Mouse (Mus musculus): ENCODE results near the gene Tnfrsf17.
"Not testable (repeated sequence)": the region's sequence is repeated elsewhere in the genome, so short reads cannot be mapped to it uniquely, and the experiment has no call there.

Gene Tnfrsf17

DNA sequence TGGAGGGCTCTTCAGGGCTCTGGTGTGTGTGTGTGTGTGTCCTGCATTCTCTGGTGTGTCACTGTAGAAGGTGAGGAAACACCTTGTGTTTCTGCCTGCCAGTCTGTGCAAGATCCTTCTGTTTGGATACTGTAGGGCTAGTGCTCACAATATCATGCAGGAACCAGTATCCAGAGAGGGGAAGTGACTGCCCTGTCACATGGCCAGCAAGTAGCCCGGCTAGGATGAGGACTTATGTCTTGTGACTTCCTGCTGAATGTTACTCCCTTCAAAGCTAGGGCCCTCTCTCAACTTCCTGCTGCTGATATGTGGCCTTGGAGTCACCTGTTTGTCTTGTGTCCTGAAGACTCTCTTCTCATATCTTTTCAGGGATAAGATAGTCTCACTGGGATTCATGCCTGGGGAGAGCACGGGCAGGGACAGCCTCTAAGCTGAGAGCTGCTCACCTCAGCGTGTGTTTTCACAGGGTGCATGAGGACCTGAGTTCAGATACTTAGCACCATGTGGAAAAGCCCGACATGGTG lies 29.7 kb downstream of the Tnfrsf17 start:
- no peak for DNase-seq

DNA sequence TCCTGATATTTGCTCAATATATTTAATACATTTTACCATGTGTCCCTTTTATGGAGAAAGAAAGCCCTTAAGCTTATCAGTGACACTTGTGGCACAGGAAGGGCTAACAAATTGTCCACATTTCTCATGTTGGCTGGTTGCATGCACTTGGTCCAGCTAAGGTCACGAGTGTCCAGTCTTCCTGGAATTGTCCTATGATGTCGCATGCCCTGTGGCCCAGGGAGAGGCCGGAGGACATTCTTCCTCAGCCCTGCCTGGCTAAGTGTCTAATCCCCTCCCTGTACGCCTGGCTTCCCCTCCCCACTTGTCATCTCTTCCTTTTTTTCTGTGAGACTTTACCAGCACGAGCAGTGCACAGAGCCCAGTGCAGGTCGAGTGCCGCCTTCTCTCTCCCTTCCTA lies 38.3 kb downstream of the Tnfrsf17 start:
- DNase-seq, result no peak

DNA sequence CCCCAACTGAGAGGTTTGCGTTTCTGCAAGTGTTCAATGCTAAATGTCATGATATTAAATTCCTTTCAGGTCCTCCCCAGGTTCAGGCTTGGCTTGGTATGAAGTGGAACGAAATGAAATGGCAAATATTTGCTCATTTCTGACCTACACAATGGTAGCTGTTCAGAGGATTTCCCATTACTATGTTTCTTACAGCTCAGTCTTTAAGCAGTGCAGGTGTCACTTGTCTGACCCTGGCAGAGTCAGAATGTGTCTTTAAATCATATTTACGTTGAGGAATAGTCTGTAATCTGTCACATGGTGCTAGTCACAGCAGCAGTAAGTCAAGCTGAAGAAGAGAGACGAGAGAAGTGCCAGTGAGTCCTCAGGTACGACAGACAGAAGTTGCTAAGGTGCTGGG lies 45.6 kb downstream of the Tnfrsf17 start:
- no peak for DNase-seq

DNA sequence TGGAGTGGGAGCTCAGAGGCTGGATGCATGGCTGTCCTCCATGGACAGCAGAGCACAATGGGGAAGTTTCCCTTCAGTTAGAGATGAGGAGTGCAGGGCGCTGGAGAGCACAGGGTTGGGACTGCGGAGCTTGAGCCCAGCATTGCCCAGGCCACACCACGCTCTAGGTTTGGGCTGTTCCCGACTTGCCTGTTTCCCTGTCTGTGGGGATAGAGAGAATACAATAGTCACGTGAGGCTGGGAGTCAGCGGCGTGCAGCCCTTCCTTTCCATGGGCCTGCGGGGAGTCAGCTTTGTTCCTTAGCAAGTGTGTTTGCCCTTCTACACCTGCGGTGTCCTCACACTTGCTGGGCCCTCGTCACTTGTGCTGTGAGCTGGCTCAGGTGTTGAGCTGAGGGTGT lies 46.3 kb downstream of the Tnfrsf17 start:
- no peak for DNase-seq

DNA sequence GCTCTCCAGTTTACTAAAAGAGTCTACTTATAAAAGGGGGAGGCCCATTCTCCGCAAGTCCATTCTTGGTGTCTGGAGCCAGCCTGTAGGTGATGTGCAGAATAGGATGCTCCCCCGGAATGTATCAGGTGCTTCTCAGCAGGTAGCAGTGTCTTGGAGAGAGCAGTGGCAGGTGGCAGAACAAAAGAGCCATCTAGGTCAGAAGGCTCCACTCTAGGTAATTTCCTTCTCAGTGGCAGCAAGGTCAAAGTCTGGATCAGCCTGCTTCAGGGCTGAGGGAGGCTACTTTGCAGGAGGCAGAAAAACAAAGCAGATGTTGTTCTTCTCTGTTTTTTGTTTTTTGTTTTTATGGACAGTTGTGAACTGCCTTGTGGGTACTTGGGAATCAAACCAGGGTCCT lies 47.0 kb downstream of the Tnfrsf17 start:
- not testable (repeated sequence) for DNase-seq

DNA sequence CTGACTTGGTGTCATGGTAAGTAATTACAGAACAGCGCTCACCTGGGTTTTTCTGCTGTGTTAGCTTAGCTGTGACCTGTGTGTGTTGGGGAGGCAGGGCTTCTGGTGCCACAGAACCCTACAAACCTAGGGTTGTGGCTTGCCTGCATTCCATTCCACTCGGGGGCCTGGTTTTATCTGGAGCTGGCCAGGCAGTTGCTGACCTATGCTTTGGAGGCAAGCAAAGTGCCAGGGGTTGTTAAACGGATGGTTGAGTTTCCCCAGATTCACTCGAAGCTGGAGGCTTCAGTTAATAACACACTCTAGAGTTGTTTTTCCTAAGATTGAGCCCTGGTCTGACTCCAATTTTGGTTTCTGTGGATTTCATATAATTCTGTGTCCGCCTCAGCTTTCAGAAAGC lies 52.0 kb downstream of the Tnfrsf17 start:
- no peak for DNase-seq

DNA sequence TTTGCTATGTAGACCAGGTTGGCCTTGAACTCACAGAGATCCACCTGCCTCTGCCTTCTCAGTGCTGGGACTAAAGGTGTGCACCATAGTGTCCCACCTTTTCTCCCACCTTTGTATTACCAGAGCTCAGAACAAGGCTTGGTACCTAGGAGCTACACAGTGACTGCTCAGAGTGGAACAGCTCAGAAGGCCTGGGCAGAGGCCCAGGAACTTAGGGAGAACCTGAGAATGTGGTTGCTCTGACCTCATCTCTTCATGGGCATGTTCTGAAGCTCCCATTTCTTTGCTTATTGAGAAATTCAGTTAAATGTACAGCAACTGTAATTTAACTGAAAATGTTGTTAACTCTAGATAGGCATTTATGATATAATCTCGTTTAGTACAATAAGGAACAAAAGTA lies 53.2 kb downstream of the Tnfrsf17 start:
- no peak for DNase-seq

DNA sequence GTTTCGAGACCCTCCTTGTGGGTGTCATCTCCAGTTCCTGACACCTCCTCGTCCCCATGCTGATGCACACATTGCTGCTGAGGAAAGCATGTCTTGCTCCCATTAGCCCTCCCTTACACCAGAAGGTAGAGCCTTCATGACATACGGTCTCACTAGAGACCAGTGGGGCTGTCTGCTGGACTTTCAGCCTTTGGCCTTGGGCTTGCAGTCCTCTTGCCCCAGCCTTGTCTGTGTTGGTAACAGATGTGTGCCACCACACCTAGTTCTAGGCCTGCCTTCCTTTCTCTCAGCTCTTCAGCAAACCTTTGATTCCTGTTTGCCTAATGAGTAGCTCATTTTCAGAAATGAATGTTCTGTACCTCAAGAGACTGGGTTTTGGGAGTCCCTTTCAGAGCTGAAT lies 54.8 kb downstream of the Tnfrsf17 start:
- DNase-seq, result no peak

DNA sequence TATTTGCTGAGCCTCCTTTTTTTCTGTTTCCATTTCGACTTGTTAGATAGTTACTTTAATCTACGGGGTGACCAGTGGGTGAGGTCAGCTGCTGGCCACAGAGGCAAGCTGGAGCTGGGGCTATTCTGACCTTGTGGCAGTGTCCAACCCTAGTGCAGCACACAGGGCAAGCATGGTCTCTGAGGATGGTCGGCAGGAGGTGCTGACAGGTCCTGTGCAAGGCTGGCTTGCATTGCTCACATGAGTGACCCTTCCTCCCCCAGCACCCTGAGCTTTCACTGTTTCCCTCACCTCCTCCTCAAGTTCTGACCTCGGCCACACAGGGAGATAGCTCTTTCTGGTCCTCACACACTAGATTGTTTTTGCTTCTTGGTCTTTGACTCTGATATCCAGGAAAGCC lies 55.5 kb downstream of the Tnfrsf17 start:
- DNase-seq, result no peak

DNA sequence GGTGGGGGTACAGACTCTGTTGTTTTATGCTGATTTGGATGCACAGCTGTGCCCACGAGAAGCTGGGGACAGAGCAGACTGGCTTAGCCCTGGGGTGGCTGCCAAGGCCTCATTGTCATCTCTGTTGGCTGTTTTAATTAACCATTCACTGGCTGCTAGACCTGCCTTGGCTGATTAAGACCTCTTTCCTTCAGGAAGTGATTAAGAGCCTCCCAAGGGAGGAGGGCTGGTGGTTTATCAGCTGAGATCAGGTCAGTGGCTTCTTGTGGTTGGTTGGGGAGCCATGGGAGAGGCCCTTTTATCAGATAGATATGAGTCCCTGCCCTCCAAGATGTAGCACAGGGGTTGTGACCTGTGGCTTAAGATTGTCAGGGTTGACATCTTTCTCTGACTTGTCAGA lies 56.0 kb downstream of the Tnfrsf17 start:
- no peak for DNase-seq
